Mouse (Mus musculus) ES-Bruce4 (cell line): ENCODE measurements around the gene Gm13420.

Experiments
- CTCF ChIP-seq: IDR thresholded peaks from one replicate; pipeline ENCODE4 v1.8.1; 2011; ENCODE audit warnings: low read depth, low read length
- EP300 ChIP-seq: IDR thresholded peaks from 2 replicates; pipeline ENCODE4 v1.6.1; 2011; ENCODE audit warnings: low read depth, low read length; ENCODE audit not compliant: insufficient read depth
- POLR2A ChIP-seq: IDR thresholded peaks from one replicate; pipeline ENCODE4 v1.8.1; 2011; ENCODE audit warnings: low read length; ENCODE audit not compliant: insufficient read depth

DNA sequence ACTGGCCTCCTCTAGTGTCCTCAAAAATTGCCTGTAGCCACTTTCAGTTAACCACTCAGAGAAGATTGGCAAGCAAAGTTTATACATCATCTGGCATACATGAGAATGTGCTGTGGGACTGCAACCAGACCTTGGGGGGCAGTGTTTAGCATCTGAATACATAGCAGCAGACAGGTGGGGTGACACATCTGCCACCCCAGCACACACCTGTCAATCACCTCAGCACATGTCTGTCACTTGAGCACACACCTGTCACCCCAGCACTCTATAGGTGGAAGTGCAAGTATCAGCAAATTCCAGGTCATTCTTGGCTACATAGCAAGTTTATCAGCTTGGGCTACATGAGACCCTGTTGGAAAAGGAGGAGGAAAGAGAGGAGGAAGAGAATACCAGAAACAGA lies 4.2 kb upstream of the Gm13420 start:
- TF ChIP-seq EP300 (no peak), CTCF (no peak), POLR2A (no peak)
